Mouse (Mus musculus) testis, postnatal 14 days (tissue): Measurements from ENCODE around the gene Dmbx1.
A peak's percentile ranks its signal among the peaks of the same experiment; 100 is the strongest.

Experiments
- DNase-seq: peaks from one replicate; pipeline ENCODE4 v3.0.0; 2021; ENCODE audit warnings: low spot score

Gene Dmbx1

GRCm38 (mm10) chr4:115939295-115940102, at the start of gene Dmbx1:
Gene Dmbx1, minus strand, starts transcription at chr4:115939926.
- DNase-seq = peak; percentile 56

- DNase-seq = no peak
Observed at GRCm38 (mm10) chr4:115989382-115989781, 49.7 kb upstream of the Dmbx1 start.

GRCm38 (mm10) chr4:115987858-115988530, 48.3 kb upstream of the Dmbx1 start:
- no peak for DNase-seq

GRCm38 (mm10) chr4:115987436-115987835, 47.7 kb upstream of the Dmbx1 start:
- no peak for DNase-seq

GRCm38 (mm10) chr4:115984967-115985366, 45.2 kb upstream of the Dmbx1 start:
- DNase-seq = peak; percentile 46

GRCm38 (mm10) chr4:115984111-115984510, 44.4 kb upstream of the Dmbx1 start:
- peak; percentile 74 for DNase-seq

- DNase-seq = peak; percentile 49
Observed at GRCm38 (mm10) chr4:115980676-115981075, 41.0 kb upstream of the Dmbx1 start.

- DNase-seq = no peak
Observed at GRCm38 (mm10) chr4:115979437-115979836, 39.7 kb upstream of the Dmbx1 start.

- DNase-seq = no peak
Observed at GRCm38 (mm10) chr4:115978911-115979310, 39.2 kb upstream of the Dmbx1 start.

GRCm38 (mm10) chr4:115972543-115972942, 32.8 kb upstream of the Dmbx1 start:
- no peak for DNase-seq

- DNase-seq = no peak
Observed at GRCm38 (mm10) chr4:115964446-115964845, 24.7 kb upstream of the Dmbx1 start.

- DNase-seq = no peak
Observed at GRCm38 (mm10) chr4:115963751-115964150, 24.0 kb upstream of the Dmbx1 start.

GRCm38 (mm10) chr4:115962671-115963412, 23.1 kb upstream of the Dmbx1 start:
- DNase-seq = no peak

- no peak for DNase-seq
Observed at GRCm38 (mm10) chr4:115961991-115962390, 22.3 kb upstream of the Dmbx1 start.

- no peak for DNase-seq
Observed at GRCm38 (mm10) chr4:115959546-115959945, 19.8 kb upstream of the Dmbx1 start.

- DNase-seq = no peak
Observed at GRCm38 (mm10) chr4:115955494-115955775, 15.7 kb upstream of the Dmbx1 start.

- DNase-seq = no peak
Observed at GRCm38 (mm10) chr4:115954656-115955493, 15.1 kb upstream of the Dmbx1 start.

GRCm38 (mm10) chr4:115953559-115953958, 13.8 kb upstream of the Dmbx1 start:
- DNase-seq = no peak

GRCm38 (mm10) chr4:115952758-115953157, 13.0 kb upstream of the Dmbx1 start:
- peak; percentile 31 for DNase-seq

GRCm38 (mm10) chr4:115943669-115944314, 4.1 kb upstream of the Dmbx1 start:
- no peak for DNase-seq

GRCm38 (mm10) chr4:115941242-115941820, 1.6 kb upstream of the Dmbx1 start:
- no peak for DNase-seq
